Mouse (Mus musculus) brain, embryonic 14.5 days (tissue): Measurements from ENCODE around the gene Hdac4.

Experiments used
- CTCF ChIP-seq: fragments of 200-500 bp; IDR thresholded peaks from 2 replicates; pipeline ENCODE4 v1.5.1; 2012; ENCODE audit warnings: inconsistent platforms, mild to moderate bottlenecking, moderate library complexity, borderline replicate concordance; ENCODE audit not compliant: insufficient read depth, insufficient read length; ENCODE audit errors: extremely low read depth
- POLR2A ChIP-seq: fragments of 200-500 bp; IDR thresholded peaks from 2 replicates; pipeline ENCODE4 v1.6.1; 2012; ENCODE audit warnings: mild to moderate bottlenecking, inconsistent platforms, borderline replicate concordance; ENCODE audit not compliant: poor library complexity, insufficient read depth, insufficient read length, severe bottlenecking; ENCODE audit errors: extremely low read depth

- TF ChIP-seq POLR2A (no peak), CTCF (no peak)
Measured at GRCm38 (mm10) chr1:92045671-92046070, 149.8 kb downstream of the Hdac4 start.
